Mouse (Mus musculus) liver, embryonic 16.5 days (tissue): ENCODE measurements around the gene Zbtb16. TPM values are rescaled to one million over a fixed set of nuclear protein-coding genes. Genes with fewer than 3 reads are reported as not detected.

ENCODE experiments used
- ATAC-seq: fragments of 200-750 bp; cut with Nextera tagmentation; 2 replicates; pipeline ENCODE4 v1.8.0; 2017; ENCODE audit warnings: low read depth, mild to moderate bottlenecking, moderate number of reproducible peaks, moderate library complexity
- H3K27ac ChIP-seq: fragments of 300-500 bp; sonication (generic); 2 replicates; pipeline ENCODE4 v1.5.1; 2014; ENCODE audit warnings: mild to moderate bottlenecking, low read length
- H3K27me3 ChIP-seq: fragments of 300-500 bp; sonication (generic); 2 replicates; pipeline ENCODE4 v1.6.1; 2014; ENCODE audit warnings: low read depth, low read length, mixed read lengths; ENCODE audit not compliant: control insufficient read depth, insufficient read depth
- H3K36me3 ChIP-seq: fragments of 300-500 bp; sonication (generic); 2 replicates; pipeline ENCODE4 v1.6.1; 2014; ENCODE audit warnings: mild to moderate bottlenecking; ENCODE audit not compliant: control insufficient read depth, insufficient read depth
- H3K4me1 ChIP-seq: fragments of 300-500 bp; sonication (generic); 2 replicates; pipeline ENCODE4 v1.6.1; 2014; ENCODE audit warnings: low read depth, low read length, mixed read lengths; ENCODE audit not compliant: control insufficient read depth
- H3K4me2 ChIP-seq: fragments of 300-500 bp; sonication (generic); 2 replicates; pipeline ENCODE4 v1.6.1; 2014; ENCODE audit warnings: low read depth, low read length, mixed read lengths
- H3K4me3 ChIP-seq: fragments of 300-500 bp; sonication (generic); 2 replicates; pipeline ENCODE4 v1.5.1; 2014; ENCODE audit warnings: low read depth, mild to moderate bottlenecking, low read length
- H3K9ac ChIP-seq: fragments of 300-500 bp; sonication (generic); 2 replicates; pipeline ENCODE4 v1.6.1; 2014; ENCODE audit warnings: low read depth, low read length
- H3K9me3 ChIP-seq: fragments of 300-500 bp; sonication (generic); replicated peaks from 2 replicates; pipeline ENCODE4 v1.6.1; 2016; ENCODE audit warnings: low read length; ENCODE audit not compliant: control insufficient read depth
- WGBS: fragments of 180-500 bp; shearing (Covaris S2); extraction: QIAGEN DNeasy Blood & Tissue Kit; methylation state at CpG from one replicate; pipeline ENCODE4 v1.1.7; 2014; ENCODE audit not compliant: insufficient replicate concordance; 5-methylcytosine and 5-hydroxymethylcytosine counted together
- polyA plus RNA-seq: library from polyadenylated mRNA; unstranded; fragments of >200 nt; fragmentation: Nextera tagmentation; extraction: Ambion mirVana; gene quantifications from 2 replicates; pipeline ENCODE4 v1.2.1, GENCODE M21; 2015

Zbtb16 gene
- polyA plus RNA-seq, 1 experiment from 2014 or later, result 1.1 TPM

DNA sequence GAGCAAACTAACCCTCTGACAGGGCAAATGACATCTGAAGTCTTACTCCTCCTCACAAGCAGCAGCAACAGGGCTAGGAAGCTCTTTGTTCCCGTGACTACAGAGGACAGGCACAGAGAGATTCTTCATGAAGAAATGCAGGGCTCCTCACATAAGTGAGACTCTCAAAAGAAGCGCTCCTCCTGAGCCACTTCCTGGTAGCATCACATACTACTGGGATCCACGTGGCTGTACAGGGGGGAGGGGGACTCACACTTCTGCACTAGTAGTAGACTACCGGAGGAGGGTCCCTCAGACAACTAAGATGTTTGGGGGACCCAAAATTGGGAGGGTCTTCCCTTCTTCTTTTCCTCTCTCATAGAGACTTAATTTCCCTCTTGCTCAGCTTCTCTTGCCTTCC, 139.7 kb downstream of the Zbtb16 start:
- H3K27ac ChIP-seq, result no peak overlapping the region
- no peak for ATAC-seq
- H3K27me3 ChIP-seq, result peaks cover 5% of the 10 kb centered on the region
- 52% methylated on average over 4 of the region's 4 CpGs for WGBS
- no peak overlapping the region for H3K4me2 ChIP-seq
- no peaks in the 10 kb centered on the region for H3K36me3 ChIP-seq
- no peak overlapping the region for H3K9ac ChIP-seq
- no peak overlapping the region for H3K4me3 ChIP-seq
- H3K9me3 ChIP-seq, result no peaks in the 10 kb centered on the region
- H3K4me1 ChIP-seq, result no peaks in the 10 kb centered on the region

DNA sequence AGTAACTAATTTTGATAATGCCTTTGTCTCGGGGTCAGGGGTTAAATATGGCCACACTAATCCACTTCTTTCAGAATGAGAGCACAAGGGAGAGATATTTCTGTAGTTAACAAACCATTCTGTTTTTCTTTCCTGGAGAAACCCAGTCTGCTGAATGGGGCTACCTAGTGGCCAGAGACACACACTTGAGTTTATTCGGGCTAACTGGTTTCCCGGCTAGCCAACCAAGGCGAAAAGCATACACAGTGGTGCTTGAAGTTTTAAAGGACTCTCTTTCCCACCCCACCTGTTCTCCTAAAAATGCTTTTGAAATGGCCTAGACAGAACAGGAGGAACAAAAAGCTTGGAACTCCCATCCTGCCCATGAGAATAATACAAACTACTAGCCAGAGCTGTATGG, 140.2 kb downstream of the Zbtb16 start:
- H3K4me3 ChIP-seq, result no peak overlapping the region
- H3K9ac ChIP-seq, result no peak overlapping the region
- no peak overlapping the region for H3K27ac ChIP-seq
- no peaks in the 10 kb centered on the region for H3K9me3 ChIP-seq
- H3K27me3 ChIP-seq, result peaks cover under 1% of the 10 kb centered on the region
- ATAC-seq, result no peak
- H3K4me1 ChIP-seq, result no peaks in the 10 kb centered on the region
- H3K4me2 ChIP-seq, result no peak overlapping the region
- 66% methylated on average over 4 of the region's 4 CpGs for WGBS
- no peaks in the 10 kb centered on the region for H3K36me3 ChIP-seq

DNA sequence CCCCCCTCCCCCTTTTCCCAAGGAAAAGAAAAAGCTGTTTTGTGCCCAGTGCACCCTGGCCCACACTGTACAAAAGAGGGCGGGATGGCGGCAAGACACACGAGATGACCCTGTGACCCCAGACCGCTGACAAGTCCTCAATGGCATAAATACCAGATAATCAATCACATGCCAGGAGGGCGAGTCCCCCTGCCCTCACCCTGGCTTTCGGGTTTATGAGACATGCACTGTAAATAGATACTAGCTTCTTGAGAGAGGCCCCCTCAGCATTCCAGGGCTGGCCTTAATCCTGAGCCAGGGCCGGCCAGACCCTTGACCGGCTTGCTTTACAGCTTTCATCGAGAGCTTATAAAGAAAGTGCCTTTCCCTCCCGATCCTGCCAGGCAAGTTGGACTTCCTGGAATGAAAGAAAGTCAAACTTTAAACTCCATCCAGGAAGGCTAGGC, 141.4 kb downstream of the Zbtb16 start:
- H3K36me3 ChIP-seq, result no peaks in the 10 kb centered on the region
- no peak for ATAC-seq
- no peak overlapping the region for H3K4me3 ChIP-seq
- 52% methylated on average over 10 of the region's 10 CpGs for WGBS
- no peaks in the 10 kb centered on the region for H3K9me3 ChIP-seq
- H3K27me3 ChIP-seq, result no peaks in the 10 kb centered on the region; the same call in 1 of the 2 replicates
- H3K4me1 ChIP-seq, result peaks cover 2% of the 10 kb centered on the region; the same call in 1 of the 2 replicates
- H3K27ac ChIP-seq, result no peak overlapping the region
- H3K9ac ChIP-seq, result no peak overlapping the region
- no peak overlapping the region for H3K4me2 ChIP-seq

DNA sequence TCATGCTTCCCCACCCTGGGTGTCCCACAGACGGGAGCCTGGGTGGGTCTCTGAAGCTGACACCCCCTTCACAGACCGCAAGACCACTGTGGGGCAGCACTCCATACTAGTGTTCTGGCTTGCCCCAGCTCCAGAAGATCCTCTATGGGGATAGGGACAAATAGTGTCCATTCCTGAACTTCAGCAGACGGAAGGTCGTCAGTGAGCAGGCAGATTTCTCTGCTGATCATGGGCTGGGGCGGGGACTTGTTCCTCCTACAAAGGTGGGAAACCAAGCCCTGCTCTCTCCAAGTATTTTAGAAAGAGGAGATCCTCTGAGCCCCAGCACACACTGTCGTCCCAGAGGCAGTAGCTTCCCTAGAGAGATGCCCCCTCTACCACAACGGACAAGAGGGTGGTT, 142.3 kb downstream of the Zbtb16 start:
- H3K9me3 ChIP-seq, result no peaks in the 10 kb centered on the region
- WGBS, result 68% methylated on average over 7 of the region's 7 CpGs
- H3K4me2 ChIP-seq, result no peak overlapping the region
- no peaks in the 10 kb centered on the region; the same call in 1 of the 2 replicates for H3K27me3 ChIP-seq
- H3K27ac ChIP-seq, result no peak overlapping the region
- peaks cover 9% of the 10 kb centered on the region for H3K4me1 ChIP-seq
- no peak overlapping the region for H3K9ac ChIP-seq
- no peak overlapping the region for H3K4me3 ChIP-seq
- H3K36me3 ChIP-seq, result no peaks in the 10 kb centered on the region
- ATAC-seq, result no peak

DNA sequence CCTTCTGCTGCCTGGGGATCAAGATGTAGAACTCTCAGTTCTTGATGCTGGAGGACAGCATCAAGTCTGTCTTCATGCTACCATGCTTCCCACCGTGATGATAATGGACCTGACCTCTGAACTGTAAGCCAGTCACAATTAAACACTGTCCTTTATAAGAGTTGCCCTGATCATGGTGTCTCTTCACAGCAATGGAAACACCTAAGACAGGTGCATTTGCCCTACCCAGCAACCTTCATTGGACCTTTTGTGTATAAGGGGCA, 146.4 kb downstream of the Zbtb16 start:
- ATAC-seq, result no peak

DNA sequence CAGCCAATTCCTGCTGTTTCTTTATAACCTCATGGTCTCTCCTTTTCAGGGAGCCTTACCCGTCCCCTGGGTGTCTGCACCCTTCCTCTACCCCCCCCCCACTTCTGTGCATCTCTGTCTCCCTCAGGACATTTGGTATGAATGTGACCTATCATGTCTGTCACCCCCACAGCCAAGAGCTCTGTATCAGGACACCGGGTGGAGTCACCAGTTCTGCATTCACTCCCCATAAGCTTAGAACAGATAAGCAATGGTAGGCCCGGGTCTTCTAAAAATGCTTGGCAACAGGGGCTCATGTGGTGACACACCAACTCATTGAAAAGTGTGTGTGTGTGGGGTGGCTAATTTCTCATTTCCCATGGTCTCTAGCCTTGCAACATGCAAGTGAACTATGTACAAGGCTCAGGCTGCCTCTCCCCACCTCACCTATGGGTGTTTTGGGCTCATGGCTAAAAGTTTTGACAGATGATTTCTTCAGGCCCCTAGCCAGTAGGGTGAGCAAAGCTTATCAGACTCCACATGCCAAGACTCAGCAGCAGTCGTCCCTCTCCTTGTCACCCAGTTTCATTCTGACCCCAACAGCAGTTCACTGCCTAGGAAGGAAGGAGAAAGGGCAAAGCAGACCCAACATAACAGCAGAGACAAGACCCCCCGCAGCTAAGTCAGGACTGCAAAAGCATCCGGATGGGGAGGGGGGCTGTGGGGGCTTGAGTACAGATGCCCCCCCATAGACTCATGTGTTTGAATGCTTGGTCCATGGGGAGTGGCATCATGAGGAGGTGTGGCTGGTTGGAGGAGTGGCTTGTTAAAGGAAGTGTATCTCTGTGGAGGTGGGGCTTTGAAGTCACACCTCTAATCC, 146.9 kb downstream of the Zbtb16 start:
- ATAC-seq, result peak; percentile 90
- no peaks in the 10 kb centered on the region for H3K9me3 ChIP-seq
- peaks cover 17% of the 10 kb centered on the region for H3K4me1 ChIP-seq
- no peaks in the 10 kb centered on the region; the same call in 1 of the 2 replicates for H3K27me3 ChIP-seq
- peak overlapping the region; percentile 33 for H3K4me2 ChIP-seq
- peak overlapping the region; percentile 13; the same call in 1 of the 2 replicates for H3K4me3 ChIP-seq
- no peaks in the 10 kb centered on the region for H3K36me3 ChIP-seq
- 0 out of 2 replicates have a peak overlapping the region, but pooled peaks have one; percentile 4 for H3K9ac ChIP-seq
- 22% methylated on average over 6 of the region's 6 CpGs for WGBS
- H3K27ac ChIP-seq, result peak overlapping the region; percentile 75

More for the DNA sequence above, 146.4 kb downstream of the Zbtb16 start:
- peak overlapping the region; percentile 33; the same call in 1 of the 2 replicates for H3K4me2 ChIP-seq
- no peaks in the 10 kb centered on the region; the same call in 1 of the 2 replicates for H3K27me3 ChIP-seq
- H3K4me1 ChIP-seq, result peaks cover 17% of the 10 kb centered on the region
- H3K4me3 ChIP-seq, result no peak overlapping the region
- 50% methylated on average over 1 of the region's 1 CpGs for WGBS
- H3K27ac ChIP-seq, result peak overlapping the region; percentile 51; the same call in 1 of the 2 replicates
- no peaks in the 10 kb centered on the region for H3K9me3 ChIP-seq
- no peak overlapping the region for H3K9ac ChIP-seq
- H3K36me3 ChIP-seq, result no peaks in the 10 kb centered on the region

DNA sequence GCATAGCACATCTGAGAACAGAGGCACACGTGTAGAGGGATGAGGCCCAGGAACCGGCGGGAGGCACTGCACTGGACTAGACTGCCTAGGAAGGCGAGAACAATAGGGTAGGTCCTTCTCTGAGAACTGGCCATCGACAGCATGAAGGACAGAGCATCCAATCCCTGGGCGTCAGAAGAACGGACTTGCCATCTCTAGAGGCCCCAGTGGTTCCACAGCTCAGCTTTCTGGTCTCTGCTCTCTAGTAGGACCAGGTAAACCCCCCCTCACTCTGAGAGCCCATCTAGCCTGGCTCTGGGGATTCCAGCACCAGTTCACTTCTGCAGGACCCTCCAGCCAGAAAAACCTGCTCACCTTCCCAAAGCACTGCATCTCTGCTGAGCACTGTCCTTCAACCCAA, 148.1 kb downstream of the Zbtb16 start:
- H3K27me3 ChIP-seq, result no peaks in the 10 kb centered on the region
- H3K4me1 ChIP-seq, result peaks cover 17% of the 10 kb centered on the region
- ATAC-seq, result no peak
- H3K9ac ChIP-seq, result no peak overlapping the region
- H3K4me3 ChIP-seq, result no peak overlapping the region
- H3K4me2 ChIP-seq, result no peak overlapping the region
- H3K27ac ChIP-seq, result no peak overlapping the region
- no peaks in the 10 kb centered on the region for H3K9me3 ChIP-seq
- 69% methylated on average over 7 of the region's 7 CpGs for WGBS
- H3K36me3 ChIP-seq, result no peaks in the 10 kb centered on the region

DNA sequence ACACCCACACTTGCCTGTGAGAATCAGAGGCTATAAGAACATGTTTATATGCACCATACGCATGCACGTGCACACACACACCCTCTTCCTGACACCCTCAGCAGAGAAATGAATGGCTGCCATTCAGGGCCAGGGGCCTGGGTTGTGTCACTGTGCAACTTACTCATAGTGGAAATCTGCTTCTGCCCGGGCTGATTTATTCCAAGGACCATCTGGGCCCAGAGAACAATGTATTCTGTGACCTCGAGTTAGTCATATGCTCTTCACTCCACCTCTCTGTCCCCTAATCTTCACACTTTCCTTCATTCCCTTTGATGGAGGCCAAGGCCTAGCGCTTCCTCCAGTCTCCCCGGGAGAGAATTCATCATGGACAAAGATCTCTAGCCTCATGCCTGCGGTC, 150.3 kb downstream of the Zbtb16 start:
- WGBS, result 77% methylated on average over 7 of the region's 7 CpGs

DNA sequence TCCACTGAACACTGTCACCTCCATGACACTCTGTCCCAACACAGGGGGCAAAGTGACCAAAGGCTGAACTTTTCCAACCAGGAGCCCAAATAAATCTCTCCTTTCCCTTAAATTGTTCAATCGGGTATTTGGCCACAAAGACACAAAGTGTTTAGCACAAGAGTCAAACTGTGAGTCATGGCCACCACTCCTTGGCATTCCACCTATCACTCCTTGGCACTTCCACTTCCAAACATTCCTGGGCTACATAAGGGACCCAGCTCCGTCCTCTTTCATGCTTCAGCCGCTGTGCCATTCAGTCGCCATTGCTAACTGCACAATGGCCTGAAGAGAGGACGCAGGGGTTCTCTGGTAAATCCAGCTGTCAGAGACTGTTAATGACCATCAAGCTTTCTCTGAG, 151.9 kb downstream of the Zbtb16 start:
- H3K27me3 ChIP-seq, result no peaks in the 10 kb centered on the region
- H3K27ac ChIP-seq, result no peak overlapping the region
- WGBS, result 72% methylated on average over 5 of the region's 5 CpGs
- ATAC-seq, result no peak
- no peaks in the 10 kb centered on the region for H3K36me3 ChIP-seq
- H3K4me1 ChIP-seq, result peaks cover 12% of the 10 kb centered on the region
- H3K4me3 ChIP-seq, result no peak overlapping the region
- H3K4me2 ChIP-seq, result no peak overlapping the region
- no peaks in the 10 kb centered on the region for H3K9me3 ChIP-seq
- H3K9ac ChIP-seq, result no peak overlapping the region

More for the DNA sequence above, 150.3 kb downstream of the Zbtb16 start:
- Histone ChIP-seq H3K4me3 (no peak overlapping the region), H3K27me3 (no peaks in the 10 kb centered on the region), H3K36me3 (no peaks in the 10 kb centered on the region), H3K27ac (no peak overlapping the region), H3K9ac (no peak overlapping the region), H3K4me2 (no peak overlapping the region), H3K9me3 (no peaks in the 10 kb centered on the region), H3K4me1 (peaks cover 17% of the 10 kb centered on the region)
- no peak for ATAC-seq
